1 mouse cellular context compared by ENCODE assay signal in the genomic region with DNA sequence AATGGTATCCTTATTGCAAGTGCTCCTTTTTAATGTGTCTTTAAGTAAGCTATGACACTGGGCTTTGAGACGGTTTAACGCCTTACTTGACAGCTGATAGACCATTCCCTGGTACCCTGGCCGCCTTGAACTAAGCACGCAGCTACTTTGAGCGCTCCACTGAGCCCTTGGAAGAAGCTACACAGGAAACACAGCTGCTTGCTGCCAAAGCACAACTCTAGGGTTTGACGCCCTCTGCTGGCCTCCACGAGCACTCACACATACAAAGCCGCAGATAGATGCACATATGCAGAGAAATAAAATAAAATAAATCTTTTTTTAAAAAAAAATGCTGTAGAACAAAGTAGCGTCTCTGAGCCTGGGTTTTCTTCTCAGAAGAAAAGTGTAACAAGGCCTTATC.
TF ChIP-seq lines count a peak whose summit lies in the region.

No protein-coding gene starts in this region.

TF ChIP-seq in MEL, 35 proteins besides CTCF, POLR2A, EP300 and RAD21 (continued from another document):
- TF ChIP-seq CHD2 (IDR thresholded peaks at IDR 0.05; ENCODE audit: low read length) (no peak), MXI1 (IDR thresholded peaks at IDR 0.05; ENCODE audit: low read depth, low read length) (no peak), POLR2AphosphoS5 (IDR thresholded peaks at IDR 0.05; ENCODE audit: borderline replicate concordance, low read depth, low read length) (no peak)
